Mouse (Mus musculus): ENCODE results near the gene Swap70.
A peak's percentile ranks its signal among the peaks of the same experiment; 100 is the strongest.
"Not testable (repeated sequence)": the region's sequence is repeated elsewhere in the genome, so short reads cannot be mapped to it uniquely, and the experiment has no call there.

The Swap70 gene

DNA sequence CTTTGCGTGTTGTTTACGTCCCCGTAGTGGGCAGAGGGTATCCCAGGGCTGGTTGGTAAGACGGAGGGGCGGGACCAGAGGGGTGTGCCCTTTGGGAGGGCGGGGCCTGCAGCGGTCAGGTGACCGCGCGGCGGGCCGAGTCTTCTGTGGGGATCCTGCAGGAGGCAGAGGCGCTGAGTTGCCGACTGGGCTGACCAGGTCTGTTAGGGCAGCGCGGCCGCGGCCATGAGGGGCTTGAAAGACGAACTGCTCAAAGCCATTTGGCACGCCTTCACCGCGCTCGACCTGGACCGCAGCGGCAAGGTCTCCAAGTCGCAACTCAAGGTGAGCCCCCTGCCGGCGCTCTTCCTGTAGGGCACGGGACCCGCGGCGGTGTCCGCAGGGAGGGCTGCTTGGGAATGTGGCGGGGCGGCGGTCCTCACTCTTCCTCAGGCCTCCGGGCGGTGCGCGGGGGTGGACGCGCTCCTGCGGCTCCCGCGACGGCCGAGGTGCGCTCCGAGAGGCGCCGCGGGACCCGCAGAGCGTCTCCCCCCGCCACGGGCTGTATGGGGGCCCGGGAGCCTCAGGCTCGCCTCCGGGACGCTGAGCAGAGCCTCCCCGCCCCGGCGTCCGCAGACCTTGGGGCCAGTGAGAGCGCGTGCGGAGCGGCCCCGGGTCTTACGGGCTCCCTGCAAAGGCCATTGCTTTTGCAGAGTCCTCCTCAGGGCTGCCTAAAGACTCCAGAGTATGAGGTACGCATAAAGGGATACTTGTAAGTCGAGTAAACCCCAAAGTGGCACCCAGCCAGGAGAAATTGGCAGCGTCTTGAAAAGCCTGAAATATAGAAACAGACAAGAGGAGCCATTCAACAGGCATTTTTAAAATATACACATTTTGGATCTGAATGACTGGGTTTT lies at the start of gene Swap70:
Gene Swap70, plus strand, starts transcription at position 126 of the 896 bp plus-strand sequence.
- DNase-seq (ENCODE audit: low read depth, low spot score): peak; percentile 92

DNA sequence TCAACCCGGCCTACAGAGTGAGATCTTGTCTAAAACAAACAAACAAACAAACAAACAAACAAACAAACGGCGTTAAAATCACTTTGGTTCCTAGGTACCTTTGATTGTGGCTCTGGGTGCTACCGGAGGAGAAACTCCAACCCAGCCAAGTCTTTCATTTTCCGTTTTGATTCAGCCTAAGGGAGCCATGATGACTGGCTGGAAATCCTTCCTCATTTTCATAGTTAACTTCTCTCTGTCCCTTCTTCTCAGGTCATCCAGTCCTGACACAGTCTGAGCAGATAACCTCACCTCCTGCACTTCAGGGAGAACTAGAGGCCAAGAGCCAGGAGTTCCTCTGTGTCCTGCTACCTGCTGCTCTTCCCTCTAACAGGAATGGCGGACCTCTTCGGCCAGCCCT lies 42.3 kb upstream of the Swap70 start:
- no peak for DNase-seq (ENCODE audit: low read depth, low spot score)

DNA sequence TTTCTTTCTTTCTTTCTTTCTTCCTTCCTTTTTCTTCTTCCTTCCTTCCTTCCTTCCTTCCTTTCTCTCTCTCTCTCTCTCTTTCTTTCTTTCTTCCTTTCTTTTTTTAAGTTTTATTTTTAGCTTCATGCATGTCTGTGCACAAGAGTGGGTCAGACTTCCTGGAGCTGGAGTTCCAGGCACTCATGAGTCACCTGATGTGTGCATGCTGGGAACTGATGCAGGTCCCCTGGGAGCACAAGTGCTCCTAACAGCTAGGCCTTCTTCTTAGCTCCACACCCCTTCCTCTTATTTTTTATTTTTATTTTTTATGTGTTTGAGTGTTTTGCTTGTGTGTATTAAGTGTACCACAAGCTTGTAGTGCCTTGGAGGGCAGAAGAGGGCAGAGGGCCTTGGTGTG lies 40.9 kb upstream of the Swap70 start:
- DNase-seq (ENCODE audit: low read depth, low spot score): no peak

DNA sequence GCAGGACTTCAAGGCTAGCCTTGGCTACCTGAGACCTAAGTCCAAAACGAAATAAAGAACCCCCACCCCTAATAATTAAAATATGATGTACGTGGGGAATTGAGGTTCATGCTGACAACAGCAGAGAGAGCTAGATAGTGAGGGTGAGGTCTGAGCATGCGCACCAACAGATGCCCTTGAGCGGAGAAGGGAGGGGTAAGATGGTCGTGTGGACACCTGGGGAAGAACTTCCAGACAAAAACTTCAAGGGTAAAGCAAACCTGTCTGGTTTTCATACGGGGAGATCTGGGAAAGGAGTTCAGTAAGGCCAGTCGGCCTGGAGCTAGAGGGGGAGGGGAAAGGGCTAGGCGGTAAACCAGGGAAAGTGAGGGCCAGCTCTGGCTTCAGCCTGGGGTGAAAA lies 40.1 kb upstream of the Swap70 start:
- DNase-seq (ENCODE audit: low read depth, low spot score): peak; percentile 71

GRCm38 (mm10) chr7:110184608-110185007 lies 36.9 kb upstream of the Swap70 start:
- no peak for DNase-seq (ENCODE audit: low read depth, low spot score)

GRCm38 (mm10) chr7:110189951-110190350 lies 31.6 kb upstream of the Swap70 start:
- DNase-seq (ENCODE audit: low read depth, low spot score): peak; percentile 50

- DNase-seq (ENCODE audit: low read depth, low spot score): no peak
Observed at GRCm38 (mm10) chr7:110193186-110193585, 28.3 kb upstream of the Swap70 start.

- DNase-seq (ENCODE audit: low read depth, low spot score): no peak
Observed at GRCm38 (mm10) chr7:110197176-110197575, 24.3 kb upstream of the Swap70 start.

DNA sequence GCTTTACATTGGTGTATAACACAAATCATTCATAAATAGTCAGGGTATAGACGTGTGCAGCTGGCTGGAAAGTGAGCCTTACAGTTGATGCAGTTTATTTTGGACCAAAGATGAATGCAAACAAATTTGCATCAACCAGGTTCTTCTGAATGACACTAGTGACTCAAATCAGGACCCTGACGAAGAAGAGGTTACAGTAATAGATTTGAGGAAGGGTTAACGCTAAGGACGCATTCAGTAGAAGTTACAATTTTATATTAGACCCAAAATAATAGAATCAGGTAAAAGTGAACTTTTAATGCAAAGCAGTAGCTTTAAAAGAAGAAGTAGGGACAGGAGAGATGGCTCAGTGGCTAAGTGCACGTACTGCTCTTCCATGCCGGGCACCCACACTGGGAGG lies 19.6 kb upstream of the Swap70 start:
- no peak for DNase-seq (ENCODE audit: low read depth, low spot score)

DNA sequence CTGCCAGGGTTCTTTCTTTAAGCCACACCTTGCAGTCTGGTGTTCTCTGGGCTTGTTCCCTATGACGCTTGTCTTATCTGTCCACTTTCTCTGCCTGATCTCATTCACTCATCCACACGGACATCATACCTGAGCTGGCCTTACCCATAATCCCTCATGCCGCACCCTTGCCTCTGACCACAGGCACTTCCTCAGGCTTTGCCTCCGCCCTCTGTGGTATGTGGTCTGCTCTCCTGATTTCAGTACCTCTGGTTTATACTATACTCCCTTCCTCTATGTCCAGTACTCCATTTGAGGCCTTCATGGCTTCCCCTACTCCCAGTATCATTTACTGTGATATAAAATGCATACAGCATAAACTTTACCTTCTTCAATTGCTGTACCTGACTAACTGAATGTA lies 17.3 kb upstream of the Swap70 start:
- no peak for DNase-seq (ENCODE audit: low read depth, low spot score)

DNA sequence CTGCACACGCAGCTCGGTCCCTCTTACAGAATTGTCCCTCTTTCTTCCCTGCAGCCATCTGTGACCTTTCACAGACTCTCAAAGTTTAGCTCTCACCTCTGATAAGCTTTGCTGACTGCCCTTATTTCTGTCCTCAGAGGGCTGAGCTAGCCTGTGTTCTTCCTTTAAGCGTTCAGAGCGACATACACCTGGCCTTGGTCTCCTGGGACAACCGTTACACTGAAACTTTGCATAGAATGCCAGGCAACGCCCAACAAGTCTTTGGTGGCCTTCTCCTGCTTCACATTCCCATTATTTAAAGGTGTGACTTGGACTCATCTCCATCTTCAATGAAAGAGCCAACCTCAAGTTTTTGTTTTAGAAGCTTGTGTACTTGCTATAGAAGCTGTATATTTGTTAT lies 13.2 kb upstream of the Swap70 start:
- peak; percentile 44 for DNase-seq (ENCODE audit: low read depth, low spot score)

GRCm38 (mm10) chr7:110209422-110209821 lies 12.1 kb upstream of the Swap70 start:
- DNase-seq (ENCODE audit: low read depth, low spot score): no peak

DNA sequence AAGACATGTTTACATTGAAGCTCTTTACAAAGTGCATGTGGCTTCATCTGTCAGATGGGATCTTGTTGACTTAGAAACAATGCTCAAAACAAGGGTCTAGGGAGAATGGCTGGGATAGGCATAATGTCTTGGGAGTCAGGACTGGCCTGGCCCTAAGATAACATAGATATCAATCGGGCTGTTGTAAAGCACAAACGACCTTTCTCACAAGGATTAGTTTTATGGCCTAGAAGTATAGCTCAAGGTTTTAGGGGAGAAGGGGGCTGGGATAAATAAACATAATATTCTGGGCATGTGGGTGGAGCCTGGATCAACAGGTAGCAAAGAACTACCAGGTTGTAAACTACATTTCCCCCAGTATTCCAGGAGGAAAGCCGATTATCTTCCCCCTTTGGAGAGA lies 10.5 kb upstream of the Swap70 start:
- DNase-seq (ENCODE audit: low read depth, low spot score): no peak

- DNase-seq (ENCODE audit: low read depth, low spot score): no peak
Observed at GRCm38 (mm10) chr7:110214882-110215281, 6.6 kb upstream of the Swap70 start.

GRCm38 (mm10) chr7:110221051-110221585 lies 393 bp upstream of the Swap70 start:
- DNase-seq (ENCODE audit: low read depth, low spot score): peak; percentile 64

GRCm38 (mm10) chr7:110222583-110223182 lies 1.2 kb downstream of the Swap70 start:
- no peak for DNase-seq (ENCODE audit: low read depth, low spot score)

GRCm38 (mm10) chr7:110223727-110224510 lies 2.4 kb downstream of the Swap70 start:
- DNase-seq (ENCODE audit: low read depth, low spot score): no peak

DNA sequence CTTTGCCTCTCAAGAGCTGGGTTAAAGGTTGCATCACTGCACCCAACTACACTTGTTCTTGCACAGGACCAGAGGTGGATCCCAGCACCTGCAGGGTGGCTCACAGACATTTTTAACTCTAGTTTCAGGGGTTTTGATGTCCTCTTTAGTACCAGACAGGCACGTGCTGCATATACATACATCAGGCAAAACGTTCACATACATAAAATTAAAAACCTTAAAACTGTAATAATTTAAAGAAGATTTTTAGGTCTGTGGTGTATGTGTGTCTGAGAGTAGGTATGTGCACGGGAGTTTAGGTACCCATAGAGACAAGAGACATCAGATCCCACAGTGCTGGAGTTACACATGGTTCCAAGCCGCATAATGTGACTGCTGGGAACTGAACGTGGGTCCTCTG lies 5.0 kb downstream of the Swap70 start:
- no peak for DNase-seq (ENCODE audit: low read depth, low spot score)

- no peak for DNase-seq (ENCODE audit: low read depth, low spot score)
Observed at GRCm38 (mm10) chr7:110229967-110230366, 8.5 kb downstream of the Swap70 start.

- DNase-seq (ENCODE audit: low read depth, low spot score): not testable (repeated sequence)
Observed at GRCm38 (mm10) chr7:110231127-110231526, 9.6 kb downstream of the Swap70 start.

- no peak for DNase-seq (ENCODE audit: low read depth, low spot score)
Observed at GRCm38 (mm10) chr7:110236085-110236484, 14.6 kb downstream of the Swap70 start.

DNA sequence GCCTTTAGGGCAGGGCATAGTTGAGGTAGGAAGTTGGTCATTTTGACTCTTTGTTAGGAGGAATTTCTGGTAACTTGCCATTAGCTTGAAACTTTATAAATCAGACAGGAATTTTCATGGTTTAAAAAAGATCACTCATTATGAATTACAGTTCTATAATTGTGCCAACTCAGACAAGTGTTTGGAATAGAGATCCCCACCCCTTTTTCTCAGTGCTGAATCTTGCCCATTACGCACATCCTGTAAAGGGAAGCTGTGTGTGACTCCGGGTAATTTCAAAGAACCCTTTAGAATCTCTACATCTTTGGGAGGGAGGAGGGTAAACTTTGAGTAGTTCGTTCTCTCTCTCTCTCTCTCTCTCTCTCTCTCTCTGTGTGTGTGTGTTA lies 15.9 kb downstream of the Swap70 start:
- DNase-seq (ENCODE audit: low read depth, low spot score): no peak

All from R1 (cell line).